Mouse (Mus musculus) embryonic facial prominence, embryonic 12.5 days (tissue): ENCODE measurements around the gene Panx3. TPM values are rescaled to one million over a fixed set of nuclear protein-coding genes. Genes with fewer than 3 reads are reported as not detected.

ENCODE experiments used
- ATAC-seq: fragments of 200-750 bp; cut with Nextera tagmentation; 2 replicates; pipeline ENCODE4 v1.8.0; 2017; ENCODE audit not compliant: insufficient number of reproducible peaks, insufficient read depth, low FRiP score, low TSS enrichment
- H3K27ac ChIP-seq: fragments of 300-500 bp; sonication (generic); 2 replicates; pipeline ENCODE4 v1.5.1; 2016; ENCODE audit warnings: mild to moderate bottlenecking
- H3K27me3 ChIP-seq: fragments of 300-500 bp; sonication (generic); 2 replicates; pipeline ENCODE4 v1.6.1; 2016; ENCODE audit warnings: mild to moderate bottlenecking, moderate library complexity
- H3K36me3 ChIP-seq: fragments of 300-500 bp; sonication (generic); 2 replicates; pipeline ENCODE4 v1.6.1; 2016; ENCODE audit warnings: mild to moderate bottlenecking
- H3K4me1 ChIP-seq: fragments of 300-500 bp; sonication (generic); 2 replicates; pipeline ENCODE4 v1.6.1; 2016
- H3K4me2 ChIP-seq: fragments of 300-500 bp; sonication (generic); replicated peaks from 2 replicates; pipeline ENCODE4 v1.6.1; 2016; ENCODE audit warnings: mild to moderate bottlenecking, moderate library complexity
- H3K4me3 ChIP-seq: fragments of 300-500 bp; sonication (generic); 2 replicates; pipeline ENCODE4 v1.5.1; 2016; ENCODE audit warnings: mild to moderate bottlenecking
- H3K9ac ChIP-seq: fragments of 300-500 bp; sonication (generic); 2 replicates; pipeline ENCODE4 v1.6.1; 2016; ENCODE audit warnings: mild to moderate bottlenecking, moderate library complexity
- H3K9me3 ChIP-seq: fragments of 300-500 bp; sonication (generic); 2 replicates; pipeline ENCODE4 v1.6.1; 2016; ENCODE audit warnings: mild to moderate bottlenecking, moderate library complexity
- WGBS: fragments of 180-500 bp; shearing (Covaris S2); methylation state at CpG from one replicate; pipeline ENCODE4 v1.1.7; 2016; 5-methylcytosine and 5-hydroxymethylcytosine counted together
- polyA plus RNA-seq: library from polyadenylated mRNA; unstranded; fragments of >200 nt; fragmentation: Nextera tagmentation; extraction: Ambion mirVana; gene quantifications from 2 replicates; pipeline ENCODE4 v1.2.1, GENCODE M21; 2016

Gene Panx3
- polyA plus RNA-seq, 1 experiment from 2014 or later: 2.6 TPM

DNA sequence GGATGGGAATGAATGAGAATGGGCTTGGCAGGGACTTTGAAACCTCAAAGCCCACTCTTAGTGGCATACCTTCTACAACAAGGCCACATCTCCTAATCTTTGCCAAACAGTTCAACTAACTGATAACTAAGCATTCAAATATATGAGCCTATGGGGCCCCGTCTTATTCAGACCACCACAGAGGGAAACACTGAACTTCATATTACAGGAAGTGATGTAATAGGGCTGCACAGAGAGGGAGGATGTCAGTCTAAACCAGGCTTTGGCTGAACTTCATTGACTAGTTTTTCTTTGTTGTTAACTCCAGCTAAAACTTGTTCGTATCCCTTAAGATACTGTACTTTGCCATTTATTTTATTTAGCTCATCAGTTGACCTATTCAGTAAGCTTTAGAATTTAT lies 39.1 kb downstream of the Panx3 start:
- 86% methylated on average over 2 of the region's 2 CpGs for WGBS
- Histone ChIP-seq H3K27ac (no peak overlapping the region), H3K4me1 (peaks cover 4% of the 10 kb centered on the region; the same call in 1 of the 2 replicates), H3K4me3 (no peak overlapping the region), H3K4me2 (no peak overlapping the region), H3K9me3 (no peaks in the 10 kb centered on the region), H3K36me3 (no peaks in the 10 kb centered on the region), H3K9ac (no peak overlapping the region), H3K27me3 (no peaks in the 10 kb centered on the region)
- ATAC-seq: no peak

DNA sequence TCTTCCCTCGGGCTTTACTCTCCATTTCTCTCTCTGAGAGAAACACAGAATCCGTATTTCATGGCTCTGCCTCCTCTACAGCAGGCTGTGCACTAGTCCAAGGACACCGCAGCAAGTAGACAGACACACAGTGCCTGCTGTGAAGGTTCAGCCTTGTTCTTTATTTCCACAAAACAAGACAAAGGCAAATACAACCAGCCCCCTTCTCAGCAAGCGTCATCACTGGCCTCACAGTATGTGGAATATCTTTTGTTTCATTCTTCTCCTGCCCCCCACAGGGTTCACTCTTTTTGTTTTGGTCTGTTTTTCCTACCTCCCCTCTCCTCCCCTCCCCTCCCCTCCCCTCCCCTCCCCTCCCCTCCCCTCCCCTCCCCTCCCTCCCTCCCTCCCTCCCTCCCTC lies 40.5 kb downstream of the Panx3 start:
- Histone ChIP-seq H3K4me2 (no peak overlapping the region), H3K9me3 (no peaks in the 10 kb centered on the region), H3K36me3 (no peaks in the 10 kb centered on the region), H3K4me3 (no peak overlapping the region), H3K4me1 (peaks cover 4% of the 10 kb centered on the region; the same call in 1 of the 2 replicates), H3K9ac (no peak overlapping the region), H3K27ac (no peak overlapping the region), H3K27me3 (no peaks in the 10 kb centered on the region)
- no peak for ATAC-seq
- WGBS: 55% methylated on average over 4 of the region's 4 CpGs

DNA sequence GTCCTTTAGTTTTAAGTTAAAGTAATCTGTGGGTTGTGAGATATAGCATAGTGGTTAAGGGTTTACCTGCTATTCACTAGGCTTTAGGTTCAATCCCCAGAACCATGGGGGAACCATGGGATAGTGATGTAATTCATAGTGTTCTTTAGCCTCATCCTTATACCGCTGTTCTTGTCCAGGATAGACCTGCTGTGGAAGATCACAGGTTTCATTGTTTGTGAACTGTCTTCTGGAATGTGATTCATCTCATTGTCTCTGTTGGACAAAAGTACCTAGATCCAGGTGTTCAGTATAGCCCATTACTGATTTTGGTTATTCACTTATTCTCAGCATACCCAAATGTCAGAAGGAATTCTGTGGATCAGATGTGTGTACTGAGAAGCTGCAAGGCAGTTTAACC lies 41.8 kb downstream of the Panx3 start:
- H3K4me3 ChIP-seq: no peak overlapping the region
- H3K4me1 ChIP-seq: peaks cover 4% of the 10 kb centered on the region; the same call in 1 of the 2 replicates
- no peaks in the 10 kb centered on the region for H3K36me3 ChIP-seq
- 100% methylated on average over 1 of the region's 1 CpGs for WGBS
- no peaks in the 10 kb centered on the region for H3K9me3 ChIP-seq
- H3K27me3 ChIP-seq: no peaks in the 10 kb centered on the region
- no peak overlapping the region for H3K27ac ChIP-seq
- no peak overlapping the region for H3K4me2 ChIP-seq
- no peak overlapping the region for H3K9ac ChIP-seq
- no peak for ATAC-seq

DNA sequence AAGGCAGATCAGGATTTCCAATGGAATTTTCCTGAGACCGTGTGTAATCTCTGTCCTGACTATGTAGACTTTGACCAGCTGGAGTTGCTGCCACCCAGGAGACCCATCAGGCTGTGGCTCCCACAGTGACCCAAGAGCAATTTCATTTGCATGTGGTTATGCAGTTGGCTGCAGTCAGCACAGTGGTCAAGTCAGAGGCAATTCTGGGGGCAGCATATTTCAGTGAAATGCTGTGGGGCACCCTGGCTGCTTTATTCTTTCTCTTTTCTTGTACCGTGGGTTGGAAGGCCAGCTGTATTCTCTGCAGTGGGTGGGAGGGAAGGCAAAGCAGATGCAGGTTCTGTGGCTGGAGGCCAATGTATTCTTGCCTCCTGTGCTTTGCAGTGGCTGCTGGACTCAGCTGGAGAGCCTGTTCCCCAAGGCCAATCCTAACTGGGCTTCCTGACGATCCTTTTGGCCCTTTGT lies 42.9 kb downstream of the Panx3 start:
- no peaks in the 10 kb centered on the region for H3K36me3 ChIP-seq
- no peak overlapping the region for H3K4me3 ChIP-seq
- ATAC-seq: no peak
- no peaks in the 10 kb centered on the region for H3K27me3 ChIP-seq
- no peaks in the 10 kb centered on the region for H3K9me3 ChIP-seq
- no peak overlapping the region for H3K4me2 ChIP-seq
- WGBS: 12% methylated on average over 3 of the region's 3 CpGs
- no peak overlapping the region for H3K27ac ChIP-seq
- peaks cover 4% of the 10 kb centered on the region; the same call in 1 of the 2 replicates for H3K4me1 ChIP-seq
- no peak overlapping the region for H3K9ac ChIP-seq

DNA sequence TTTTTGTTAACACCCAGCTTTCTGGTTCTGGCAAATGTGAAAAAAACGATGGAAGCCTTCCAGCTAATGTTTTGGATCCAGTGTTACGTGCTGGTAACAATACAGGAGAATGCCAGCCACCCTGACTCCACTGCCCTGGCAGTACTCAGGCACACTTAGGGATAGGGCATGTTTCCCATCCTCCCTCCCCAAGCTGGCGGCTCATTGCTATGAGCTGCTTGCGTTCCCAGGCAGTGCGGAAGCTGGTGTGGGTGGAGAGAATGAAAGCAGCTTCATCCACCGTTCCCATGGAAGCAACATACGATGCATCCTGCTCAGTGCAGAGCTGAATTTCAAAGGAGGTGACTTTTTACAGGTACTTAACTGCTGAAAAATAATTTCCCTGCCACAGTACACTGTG lies 43.4 kb downstream of the Panx3 start:
- no peak overlapping the region for H3K4me2 ChIP-seq
- no peak overlapping the region for H3K9ac ChIP-seq
- no peaks in the 10 kb centered on the region for H3K36me3 ChIP-seq

DNA sequence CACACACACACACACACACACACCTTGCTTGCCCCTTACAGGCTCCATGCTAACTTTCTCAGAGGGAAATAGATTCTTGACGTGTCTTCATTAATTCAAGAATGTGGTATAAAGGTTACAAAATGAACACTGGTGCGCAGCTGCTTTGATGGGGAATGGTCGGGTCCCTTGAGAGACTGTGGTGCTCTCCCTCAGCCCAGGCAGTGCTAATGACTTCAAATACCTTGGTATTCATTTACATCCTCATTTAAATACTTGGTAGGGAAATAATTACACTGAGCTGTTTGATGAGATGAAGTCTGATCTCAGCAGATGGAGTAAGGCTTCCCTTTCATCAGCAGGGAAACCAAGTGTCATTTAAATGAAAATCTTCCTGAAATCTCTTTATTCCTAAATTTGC lies 43.9 kb downstream of the Panx3 start:
- WGBS: 50% methylated on average over 3 of the region's 3 CpGs
- H3K4me1 ChIP-seq: peaks cover 4% of the 10 kb centered on the region; the same call in 1 of the 2 replicates
- no peak overlapping the region for H3K4me2 ChIP-seq
- H3K27me3 ChIP-seq: no peaks in the 10 kb centered on the region
- no peak overlapping the region for H3K4me3 ChIP-seq
- no peak overlapping the region for H3K27ac ChIP-seq
- H3K36me3 ChIP-seq: no peaks in the 10 kb centered on the region
- H3K9ac ChIP-seq: no peak overlapping the region
- no peaks in the 10 kb centered on the region for H3K9me3 ChIP-seq
- ATAC-seq: 0 out of 2 replicates have a peak, but pooled peaks have one; percentile 28

More for the DNA sequence above, 43.4 kb downstream of the Panx3 start:
- Histone ChIP-seq H3K27me3 (no peaks in the 10 kb centered on the region), H3K27ac (no peak overlapping the region), H3K9me3 (no peaks in the 10 kb centered on the region), H3K4me3 (no peak overlapping the region), H3K4me1 (peaks cover 4% of the 10 kb centered on the region; the same call in 1 of the 2 replicates)
- ATAC-seq: no peak
- 26% methylated on average over 7 of the region's 7 CpGs for WGBS

DNA sequence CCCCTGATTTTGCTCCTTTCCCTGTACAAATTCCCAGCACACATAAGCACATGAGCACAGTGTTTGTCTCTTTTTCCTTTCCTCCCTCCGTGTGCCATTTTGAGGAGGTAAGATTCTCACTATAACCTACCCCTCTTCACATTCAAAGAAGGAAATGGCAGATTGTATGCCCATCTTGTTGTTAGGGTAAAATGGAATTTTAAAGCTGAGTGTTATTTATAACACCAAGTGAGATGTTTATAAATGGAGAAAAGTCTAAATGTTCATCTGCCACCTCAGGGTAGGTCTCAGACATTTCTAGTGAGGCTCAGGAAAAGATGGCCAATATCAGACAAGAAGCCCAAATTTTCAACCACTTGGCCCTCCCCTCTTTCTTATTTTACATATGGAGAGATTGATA lies 44.5 kb downstream of the Panx3 start:
- H3K4me3 ChIP-seq: no peak overlapping the region
- H3K4me1 ChIP-seq: peaks cover 4% of the 10 kb centered on the region; the same call in 1 of the 2 replicates
- no peak overlapping the region for H3K4me2 ChIP-seq
- 84% methylated on average over 1 of the region's 1 CpGs for WGBS
- H3K27ac ChIP-seq: no peak overlapping the region
- no peak overlapping the region for H3K9ac ChIP-seq
- H3K9me3 ChIP-seq: no peaks in the 10 kb centered on the region
- H3K27me3 ChIP-seq: no peaks in the 10 kb centered on the region
- ATAC-seq: no peak
- no peaks in the 10 kb centered on the region for H3K36me3 ChIP-seq

DNA sequence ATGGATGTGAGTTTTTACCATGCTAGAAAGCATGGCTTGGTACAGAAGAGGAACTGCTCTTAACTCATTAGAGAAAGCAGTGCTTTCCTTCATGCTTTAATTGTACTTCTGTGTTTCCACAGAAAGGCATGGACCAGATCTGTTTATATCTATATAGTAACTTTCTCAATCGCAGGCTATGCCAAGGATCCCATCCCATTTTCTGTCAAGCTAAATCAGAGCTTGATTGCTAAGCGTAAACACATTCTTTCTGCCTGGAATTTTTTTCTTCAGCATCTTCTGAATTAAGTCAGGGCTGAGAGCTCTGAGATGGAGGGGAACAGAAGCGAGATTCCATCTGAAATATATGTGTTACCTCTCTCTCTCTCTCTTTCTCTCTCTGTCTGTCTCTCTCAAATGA lies 45.1 kb downstream of the Panx3 start:
- Histone ChIP-seq H3K36me3 (no peaks in the 10 kb centered on the region), H3K9me3 (no peaks in the 10 kb centered on the region), H3K27ac (no peak overlapping the region), H3K4me2 (no peak overlapping the region), H3K27me3 (no peaks in the 10 kb centered on the region), H3K4me1 (peaks cover 4% of the 10 kb centered on the region; the same call in 1 of the 2 replicates), H3K9ac (no peak overlapping the region), H3K4me3 (no peak overlapping the region)
- no peak for ATAC-seq
- WGBS: 74% methylated on average over 3 of the region's 3 CpGs

DNA sequence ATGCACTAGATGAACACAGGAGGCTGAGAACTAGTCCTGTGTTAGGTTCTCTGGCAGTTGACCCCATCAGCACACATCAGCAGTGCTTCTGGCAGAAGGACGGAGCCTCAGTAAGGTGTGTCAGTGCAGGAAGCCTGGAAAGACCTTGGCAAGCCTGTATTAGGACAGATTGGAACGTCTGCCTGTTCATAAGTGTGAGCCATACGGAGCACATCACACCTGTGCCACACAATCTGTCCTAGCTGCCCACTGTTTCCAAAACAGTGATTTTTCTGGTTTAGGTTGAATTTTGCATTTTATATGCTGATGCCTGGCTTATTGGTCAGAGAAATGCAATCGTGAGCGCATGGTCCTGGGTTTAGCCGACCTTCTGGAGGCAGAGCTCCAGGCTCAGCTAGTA lies 47.7 kb downstream of the Panx3 start:
- H3K4me2 ChIP-seq: no peak overlapping the region
- ATAC-seq: no peak
- H3K36me3 ChIP-seq: no peaks in the 10 kb centered on the region
- no peak overlapping the region for H3K27ac ChIP-seq
- H3K9ac ChIP-seq: no peak overlapping the region
- peaks cover 4% of the 10 kb centered on the region; the same call in 1 of the 2 replicates for H3K4me1 ChIP-seq
- no peaks in the 10 kb centered on the region for H3K9me3 ChIP-seq
- H3K27me3 ChIP-seq: no peaks in the 10 kb centered on the region
- WGBS: 86% methylated on average over 6 of the region's 6 CpGs
- H3K4me3 ChIP-seq: no peak overlapping the region

DNA sequence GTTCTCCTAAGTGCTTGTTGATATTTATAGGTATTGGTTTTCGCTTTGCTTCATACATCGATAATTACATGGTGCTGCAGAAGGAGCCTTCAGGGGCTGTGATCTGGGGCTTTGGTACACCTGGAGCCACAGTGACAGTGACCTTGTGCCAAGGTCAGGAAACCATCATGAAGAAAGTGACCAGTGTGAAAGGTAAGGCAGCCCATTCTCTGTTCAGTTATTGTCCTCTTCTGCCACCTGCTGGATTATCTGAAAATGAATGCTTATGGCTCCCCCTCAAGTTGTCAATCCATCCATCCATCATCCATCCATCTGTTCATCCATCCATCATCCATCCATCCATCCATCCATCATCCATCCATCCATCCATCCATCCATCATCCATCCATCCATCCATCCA lies 52.3 kb downstream of the Panx3 start:
- WGBS: 67% methylated on average over 2 of the region's 2 CpGs
- no peak for ATAC-seq

DNA sequence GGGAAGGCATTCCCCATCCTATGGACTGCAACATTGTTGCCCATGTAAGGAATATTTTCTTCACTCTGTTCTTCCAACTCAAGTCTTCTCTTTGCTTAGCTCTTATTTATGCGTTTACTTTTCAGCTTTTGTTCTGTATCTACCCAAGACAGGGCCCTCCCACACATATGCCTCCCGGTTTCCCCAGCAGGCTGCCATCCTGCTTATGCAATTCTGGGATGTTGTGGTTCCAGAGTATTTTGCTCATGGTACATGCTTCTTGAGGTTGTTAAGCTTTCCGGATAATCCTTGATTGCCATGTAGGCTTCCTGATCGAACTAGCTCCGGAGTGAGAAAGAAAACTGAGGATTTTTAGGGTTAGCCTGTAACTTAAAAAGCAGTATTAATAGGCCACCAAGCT lies 53.8 kb downstream of the Panx3 start:
- Histone ChIP-seq H3K4me2 (no peak overlapping the region), H3K27me3 (no peaks in the 10 kb centered on the region), H3K27ac (no peak overlapping the region), H3K9ac (no peak overlapping the region), H3K9me3 (no peaks in the 10 kb centered on the region), H3K4me3 (no peak overlapping the region), H3K4me1 (no peaks in the 10 kb centered on the region), H3K36me3 (no peaks in the 10 kb centered on the region)
- 74% methylated on average over 5 of the region's 5 CpGs for WGBS
- ATAC-seq: no peak

More for the DNA sequence above, 52.3 kb downstream of the Panx3 start:
- Histone ChIP-seq H3K4me2 (no peak overlapping the region), H3K4me3 (no peak overlapping the region), H3K36me3 (no peaks in the 10 kb centered on the region), H3K9me3 (no peaks in the 10 kb centered on the region), H3K27ac (no peak overlapping the region), H3K9ac (no peak overlapping the region), H3K27me3 (no peaks in the 10 kb centered on the region), H3K4me1 (no peaks in the 10 kb centered on the region)

DNA sequence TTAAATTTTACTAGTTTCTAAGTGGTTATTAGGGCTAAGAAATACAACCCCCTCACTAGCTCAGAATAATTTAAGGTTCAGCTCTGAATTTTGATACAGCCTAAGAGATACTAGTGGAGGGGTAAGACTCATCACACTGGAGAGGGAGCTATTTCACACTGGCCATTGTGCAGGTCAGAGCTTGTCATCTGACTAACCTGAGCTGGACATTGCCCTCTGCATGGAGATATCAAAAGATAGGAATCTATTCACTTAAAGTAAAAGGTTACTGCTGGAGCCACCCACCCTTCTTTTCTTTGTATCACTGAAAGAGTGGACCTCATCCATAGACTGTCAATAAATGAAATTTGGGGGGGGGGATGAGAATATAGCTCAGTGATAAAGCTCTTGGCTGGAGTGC lies 54.7 kb downstream of the Panx3 start:
- Histone ChIP-seq H3K4me3 (peak overlapping the region; percentile 65; the same call in 1 of the 2 replicates), H3K9me3 (no peaks in the 10 kb centered on the region), H3K4me2 (peak overlapping the region; percentile 71), H3K4me1 (no peaks in the 10 kb centered on the region), H3K27me3 (no peaks in the 10 kb centered on the region), H3K9ac (no peak overlapping the region), H3K36me3 (no peaks in the 10 kb centered on the region), H3K27ac (no peak overlapping the region)
- ATAC-seq: no peak

DNA sequence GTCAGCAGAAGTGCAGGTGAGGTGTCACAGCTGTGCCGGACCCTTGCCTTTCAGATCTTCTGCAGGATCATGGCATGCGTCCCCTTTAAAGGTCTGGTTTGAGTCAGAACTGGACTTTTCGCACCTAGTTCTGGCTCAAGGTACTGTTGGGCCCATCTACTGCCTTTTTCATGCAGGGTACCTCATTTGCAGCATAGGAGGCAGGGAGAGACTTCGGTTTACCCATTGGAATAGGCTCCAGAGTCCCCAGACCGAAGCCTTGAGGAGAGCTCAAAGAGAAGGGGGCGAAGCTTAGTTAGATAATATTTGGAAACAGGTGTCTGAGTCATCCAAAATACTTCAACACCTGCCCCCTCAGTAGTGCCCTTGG lies 55.1 kb downstream of the Panx3 start:
- Histone ChIP-seq H3K36me3 (no peaks in the 10 kb centered on the region), H3K4me3 (peak overlapping the region; percentile 65), H3K27ac (peak overlapping the region; percentile 30; the same call in 1 of the 2 replicates), H3K4me1 (no peaks in the 10 kb centered on the region), H3K9ac (peak overlapping the region; percentile 49), H3K9me3 (no peaks in the 10 kb centered on the region), H3K4me2 (peak overlapping the region; percentile 71), H3K27me3 (no peaks in the 10 kb centered on the region)
- ATAC-seq: peak; percentile 72
- WGBS: 22% methylated on average over 6 of the region's 6 CpGs
